Mouse (Mus musculus) cerebellum, postnatal 36 days (tissue): ENCODE measurements at regions not wholly inside any gene's neighbourhood (a gene's known extent, or its start where the extent isn't known, plus 50 kb on each side); places are given as distances from the start of the nearest gene placed in this dataset.

Source experiments
- DNase-seq, 2 experiments: peaks; one replicate each; pipeline ENCODE4 v3.0.0; 2021 to 2022; ENCODE audit warnings: mixed read lengths in 2 of 2

DNA sequence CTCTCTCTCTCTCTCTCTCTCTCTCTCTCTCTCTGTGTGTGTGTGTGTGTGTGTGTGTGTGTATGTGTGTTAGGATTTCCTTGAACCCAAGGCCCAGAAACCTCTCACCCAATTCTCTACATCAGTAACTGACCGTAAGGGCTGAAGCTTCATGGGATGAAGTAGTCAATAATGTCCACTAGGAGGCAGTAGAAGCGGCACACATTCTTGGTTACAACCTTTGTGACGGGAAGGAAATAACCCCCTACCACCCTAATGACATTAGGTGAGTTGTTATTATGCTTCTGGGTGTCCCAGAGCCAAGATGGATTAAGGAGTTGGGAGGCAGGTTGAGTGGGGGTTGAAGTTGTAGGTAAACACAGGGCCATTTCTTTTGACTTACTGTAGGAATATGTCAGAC is 55.5 kb upstream of the Itprid1 start:
- DNase-seq: no peak

DNA sequence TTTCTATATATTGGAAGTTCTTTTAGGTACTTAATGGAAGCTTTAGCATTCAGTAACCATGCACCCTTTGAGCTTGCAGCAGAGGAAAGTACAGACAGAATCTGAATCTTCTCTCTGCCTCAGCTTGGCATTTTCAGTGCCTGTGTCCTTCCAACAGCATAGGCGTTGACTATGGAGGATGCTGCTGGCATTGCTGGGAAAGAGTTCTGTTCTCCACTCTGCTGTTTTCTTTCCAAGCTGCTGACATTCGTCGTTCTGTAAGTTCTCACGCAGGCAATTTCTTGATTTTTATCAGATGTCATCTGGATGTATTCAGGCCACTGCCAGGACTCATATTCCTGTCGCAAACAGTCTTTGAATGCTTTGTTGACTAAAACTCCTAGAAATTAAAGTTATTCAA is 61.2 kb upstream of the Itprid1 start:
- DNase-seq: no peak

DNA sequence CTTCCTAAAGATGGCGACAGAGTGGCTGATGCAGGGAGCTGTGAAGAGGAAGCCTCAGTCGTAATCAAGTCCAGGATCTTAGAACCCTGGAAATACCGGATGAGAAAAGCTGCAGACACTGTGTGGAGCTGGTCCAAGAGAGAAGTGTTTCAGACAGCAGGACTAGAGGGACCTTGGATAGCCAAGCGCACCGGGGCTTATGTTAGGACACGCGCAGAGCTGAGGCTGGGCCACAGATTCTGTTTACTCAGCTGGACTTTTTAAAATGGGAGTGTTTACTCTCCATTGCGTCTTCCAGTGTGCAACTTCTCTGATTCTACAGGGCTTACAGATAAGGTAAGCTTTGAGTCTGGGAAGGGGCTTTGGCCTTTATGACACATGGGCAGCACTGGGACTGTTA is 66.4 kb upstream of the Itprid1 start:
- DNase-seq: no peak

DNA sequence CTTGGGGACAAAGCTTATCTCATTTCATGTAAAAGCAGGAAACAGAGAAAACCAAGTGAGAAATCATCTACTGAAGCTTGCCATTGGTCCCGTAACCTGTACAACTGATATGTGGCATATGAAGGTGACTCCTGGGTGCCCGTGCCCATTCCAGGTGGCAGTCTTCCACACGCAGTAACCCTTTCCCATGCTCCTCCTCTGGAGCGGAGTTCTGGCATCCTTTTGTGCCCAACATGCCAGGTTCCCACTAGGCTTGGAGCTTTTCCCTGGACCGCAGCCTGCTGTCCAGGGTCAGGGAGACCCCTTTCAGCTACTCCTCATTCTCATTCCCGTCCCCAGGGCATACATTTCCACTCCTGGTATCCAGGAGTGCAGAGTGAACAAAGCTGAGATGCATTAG is 74.4 kb upstream of the Neurod6 start:
- peak in 1 of 2 experiments; percentile 4 for DNase-seq

DNA sequence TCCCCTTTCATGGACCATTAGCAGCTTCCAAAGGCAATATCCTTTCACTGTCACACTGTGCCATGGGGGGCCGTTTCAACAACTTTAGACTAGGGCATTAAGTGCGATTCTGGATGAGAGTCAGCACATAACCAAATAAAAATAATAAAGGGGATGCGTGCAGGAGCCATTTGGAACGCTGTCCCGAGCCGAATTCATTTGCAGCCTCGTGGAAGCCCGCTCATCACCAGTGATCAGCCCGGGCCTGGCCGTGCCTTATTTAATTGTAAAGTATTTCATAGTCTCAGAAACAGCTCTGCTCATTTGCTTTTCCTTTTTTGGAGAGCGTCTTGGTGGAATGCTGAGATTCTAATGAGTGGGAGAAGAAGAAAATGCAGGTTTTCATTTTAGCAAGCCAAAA is 69.8 kb upstream of the Neurod6 start:
- no peak for DNase-seq

DNA sequence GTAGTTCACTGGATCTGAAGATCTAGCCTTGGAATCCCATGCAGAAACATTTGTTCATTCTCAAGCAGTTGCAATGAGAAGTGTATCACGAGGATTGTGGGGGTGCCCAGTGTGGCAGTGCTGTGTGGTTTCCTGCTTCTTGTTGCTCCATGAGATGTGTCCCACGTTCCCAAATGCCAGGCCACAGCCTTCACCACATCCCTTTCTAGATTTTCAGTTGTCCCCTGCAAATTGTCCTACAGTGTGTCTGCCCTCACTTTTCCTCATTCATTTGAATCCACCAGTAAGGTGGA is 64.7 kb upstream of the Neurod6 start:
- no peak for DNase-seq

DNA sequence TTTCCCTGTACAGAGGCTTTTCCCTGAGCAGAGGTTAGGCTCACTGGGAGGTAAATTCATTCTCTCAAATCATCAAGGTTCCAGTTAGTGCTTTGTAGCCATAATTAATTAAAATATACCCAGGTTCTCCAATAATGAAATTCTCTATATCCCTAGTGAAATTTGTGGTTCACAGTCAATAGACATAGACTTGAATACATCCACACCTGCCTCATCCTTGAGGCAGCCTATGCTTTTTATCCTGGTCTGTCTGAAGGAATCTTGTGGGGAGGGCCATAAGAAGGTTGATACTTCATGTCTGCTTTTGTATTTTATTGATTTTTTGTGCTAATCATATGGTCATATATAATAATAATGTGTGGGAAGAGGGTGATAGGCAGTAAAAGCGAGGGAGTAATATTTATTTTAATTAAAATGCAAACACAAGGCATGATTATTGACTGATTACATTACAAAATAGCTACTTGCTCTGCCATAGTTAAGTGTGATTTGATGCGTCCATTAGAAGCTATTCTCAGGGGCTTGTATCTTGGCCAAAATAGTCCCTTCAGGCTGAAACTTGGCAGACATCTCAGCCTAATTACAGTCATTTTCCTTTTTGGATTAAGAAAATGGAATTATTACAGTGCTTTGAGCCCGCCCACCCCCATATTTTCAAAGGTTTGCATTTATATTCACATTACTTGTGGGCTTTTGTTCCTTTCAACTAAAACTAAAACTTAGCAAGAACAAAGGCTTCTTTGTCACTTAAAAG is 64.2 kb upstream of the Neurod6 start:
- no peak for DNase-seq

DNA sequence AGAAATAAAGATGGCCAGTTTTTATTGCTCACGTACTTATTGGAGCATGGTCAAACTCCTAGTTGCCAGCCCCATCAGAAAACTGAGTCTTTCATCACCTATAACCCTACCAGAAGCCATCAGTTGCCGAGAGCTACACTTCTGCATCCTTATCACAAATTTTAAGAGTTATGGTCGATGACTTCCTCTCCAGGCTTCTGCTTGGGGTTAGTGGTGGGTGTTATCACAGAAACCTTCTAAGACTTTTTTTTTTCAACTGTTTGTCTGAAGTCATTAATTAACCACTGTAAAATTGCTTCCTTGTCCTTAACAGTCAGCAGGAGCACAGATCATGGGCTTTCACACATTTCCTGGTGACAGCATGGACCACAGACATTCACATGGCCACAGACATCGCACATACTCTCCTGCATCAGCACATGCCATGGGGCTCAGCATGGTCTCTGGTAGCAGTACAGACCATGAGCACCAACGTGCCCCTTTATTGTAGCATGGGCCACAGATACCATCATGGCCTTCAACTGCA is 50.3 kb upstream of the Neurod6 start:
- DNase-seq: no peak
